Mouse (Mus musculus) kidney, postnatal 25 days (tissue): Measurements from ENCODE around the gene Best3.

Experiments
- DNase-seq, 2 experiments: peaks; one replicate each; pipeline ENCODE4 v3.0.0; 2021; ENCODE audit warnings: mixed read lengths in 2 of 2

Gene Best3

DNA sequence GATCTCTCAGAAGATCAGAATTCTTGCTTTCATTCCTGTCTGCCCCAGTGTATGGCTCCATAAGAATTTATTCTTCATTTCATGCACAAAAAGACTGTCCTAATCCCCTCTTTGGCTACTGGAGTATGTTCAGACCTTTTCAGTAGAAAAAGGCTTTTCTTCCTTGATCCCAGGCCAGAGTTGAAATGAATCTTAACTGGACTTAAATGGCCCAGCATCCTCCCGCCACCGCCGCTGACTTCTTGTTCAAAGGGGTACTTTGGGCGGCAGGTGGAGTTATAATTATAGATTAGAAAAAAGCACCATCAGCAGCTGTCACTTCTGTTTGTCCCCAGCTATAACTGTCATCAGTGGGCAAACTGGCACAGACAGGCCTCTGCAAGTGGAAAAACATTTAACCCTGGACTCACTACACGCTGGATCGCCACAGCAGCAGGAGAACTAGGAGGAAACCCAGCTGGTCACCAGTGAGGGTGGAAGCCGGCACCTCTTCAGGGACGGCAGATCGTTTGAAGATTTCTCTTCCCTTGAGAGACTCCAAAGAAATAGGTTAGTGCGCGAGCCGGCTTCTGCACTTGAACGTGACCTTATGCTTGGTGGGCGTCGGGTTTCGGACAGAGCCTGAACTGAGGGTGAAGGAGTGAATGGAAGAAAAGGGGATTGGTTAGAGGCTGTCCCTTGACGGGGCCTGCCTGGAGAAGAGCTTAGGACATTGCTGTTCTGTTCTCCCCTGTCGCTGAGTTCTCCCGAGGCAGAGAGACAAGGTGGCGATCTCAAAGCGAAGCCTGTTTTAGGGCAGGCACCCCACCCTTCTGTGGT lies at the start of gene Best3:
Gene Best3, plus strand, starts transcription at position 51 of the 819 bp plus-strand sequence.
- no peak for DNase-seq

DNA sequence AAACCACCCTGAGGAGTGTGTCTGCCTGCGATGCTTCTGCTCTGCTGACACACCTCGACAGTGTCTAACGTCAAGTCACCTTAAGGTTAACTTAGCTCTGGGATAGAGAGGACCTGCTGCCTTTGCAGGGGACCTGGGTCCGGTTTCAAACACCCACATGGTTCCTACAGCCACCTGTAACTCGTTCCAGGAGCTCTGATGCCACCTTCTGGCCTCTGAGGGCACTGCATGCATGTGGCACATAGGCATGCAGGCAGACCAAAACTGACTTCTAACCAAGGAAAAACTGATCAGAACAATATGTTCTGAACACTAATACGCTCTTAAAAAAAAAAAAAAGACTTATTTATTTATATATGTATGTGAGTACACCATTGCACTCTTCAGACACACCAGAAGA lies 43.1 kb upstream of the Best3 start:
- DNase-seq: peak in 1 of 2 experiments; percentile 51

- DNase-seq: peak in 1 of 2 experiments; percentile 24
Measured at GRCm38 (mm10) chr10:116944144-116944543, 42.0 kb upstream of the Best3 start.

DNA sequence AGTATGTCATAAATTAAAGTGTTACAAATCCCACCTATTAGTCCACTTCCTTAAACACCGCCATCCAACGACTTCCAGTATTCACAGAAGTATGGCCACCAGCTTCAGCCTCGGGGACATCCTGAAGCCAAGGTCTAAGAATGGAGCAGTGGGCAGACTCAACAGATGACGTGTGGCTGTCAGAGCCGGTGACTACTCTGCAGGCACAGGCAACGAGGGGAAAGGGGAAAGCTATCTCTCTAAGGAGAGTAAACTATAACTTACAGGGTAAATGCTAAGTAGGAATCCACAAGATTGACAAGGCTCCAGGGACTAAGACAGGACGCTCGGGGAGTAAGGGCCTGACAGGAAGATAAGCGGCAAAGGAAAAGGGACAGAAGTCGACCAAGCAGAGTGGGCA lies 41.2 kb upstream of the Best3 start:
- DNase-seq: no peak

- peak; percentile 53 to 57 for DNase-seq
Measured at GRCm38 (mm10) chr10:116948414-116948813, 37.7 kb upstream of the Best3 start.

DNA sequence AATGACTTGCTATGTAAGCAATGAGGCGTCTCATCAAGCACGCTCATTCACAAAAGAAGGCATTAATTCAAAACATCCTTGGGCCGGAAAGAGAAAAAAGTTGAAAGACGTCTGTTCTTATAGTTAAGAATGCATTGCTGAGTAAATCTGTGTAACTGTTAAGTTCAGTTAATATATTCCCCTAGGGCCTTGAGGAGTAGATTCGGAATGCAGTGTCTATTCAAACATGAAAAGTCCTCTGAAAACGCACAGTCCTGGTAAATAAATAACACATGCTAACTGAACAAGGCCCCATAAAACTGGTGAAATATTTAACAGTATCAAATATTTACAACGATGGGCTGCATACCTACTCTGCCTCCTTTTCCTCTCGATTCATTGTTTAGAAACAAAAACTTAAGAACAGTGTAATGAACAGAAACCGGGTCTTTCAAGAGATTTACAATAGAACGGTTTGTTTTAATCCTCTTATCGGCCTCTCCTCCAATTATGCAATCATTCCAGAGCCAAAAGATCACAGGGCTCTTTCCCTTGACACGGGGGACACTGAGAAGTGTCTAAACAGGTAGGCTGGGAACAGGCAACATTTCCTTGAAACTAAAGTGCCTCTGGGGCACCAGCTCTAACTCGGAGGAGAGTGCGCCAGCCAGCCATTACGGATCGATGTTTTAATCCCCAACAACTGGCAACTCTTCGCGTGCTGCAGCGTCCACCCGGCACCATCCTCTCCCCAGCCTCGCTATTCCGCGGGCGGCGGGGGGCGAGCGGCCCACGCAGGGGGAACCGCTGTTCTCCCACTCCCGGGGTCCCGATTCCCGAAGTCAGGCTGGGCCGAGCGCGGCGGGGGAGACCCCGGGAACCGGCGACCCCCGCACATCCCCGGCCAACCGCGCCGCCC lies 36.8 kb upstream of the Best3 start:
- DNase-seq: peak in 1 of 2 experiments; percentile 24

GRCm38 (mm10) chr10:116950009-116950769 lies 35.9 kb upstream of the Best3 start, which contains the start of gene Rab3ip:
Rab3ip (minus strand) TSS chr10:116950769.
- DNase-seq: peak; percentile 92 to 94

DNA sequence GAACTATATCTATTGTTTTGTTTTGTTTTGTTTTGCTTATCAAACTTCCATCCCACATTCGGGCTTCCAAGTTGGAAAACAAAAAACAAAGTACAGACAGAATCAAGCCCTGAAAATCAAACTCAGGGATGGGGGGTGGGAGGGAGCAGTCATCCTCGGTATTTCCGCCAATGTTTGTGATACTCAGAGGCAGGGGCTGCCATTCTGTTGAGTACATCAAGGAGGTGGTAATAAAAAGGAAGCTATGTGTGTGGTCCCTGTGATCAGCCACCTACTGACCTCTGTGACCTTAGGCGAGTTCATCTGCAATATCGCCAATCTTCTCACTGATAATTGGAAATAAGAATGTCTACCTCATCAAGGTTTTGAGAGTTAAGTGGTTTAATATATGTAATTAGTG lies 35.2 kb upstream of the Best3 start:
- no peak for DNase-seq

DNA sequence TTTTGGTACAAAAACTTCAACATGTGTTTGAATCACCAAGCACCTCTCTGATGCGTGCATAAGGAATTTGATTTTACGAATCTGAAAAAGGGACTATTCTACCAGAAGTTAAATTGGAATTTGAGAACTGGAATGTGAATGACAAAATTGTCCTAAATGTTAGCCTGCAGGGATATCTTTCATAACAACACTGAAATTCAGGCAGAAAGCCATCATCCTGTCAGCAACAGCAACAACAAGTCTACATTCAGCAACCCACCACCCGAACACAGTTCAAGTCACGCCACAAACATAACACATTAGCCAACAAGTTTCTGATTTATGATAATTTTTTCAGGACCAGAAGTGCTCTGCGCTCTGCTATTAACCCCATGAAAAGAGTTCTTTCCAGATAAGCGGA lies 30.9 kb upstream of the Best3 start:
- DNase-seq: no peak

- DNase-seq: no peak
Measured at GRCm38 (mm10) chr10:116956483-116957158, 29.5 kb upstream of the Best3 start.

- DNase-seq: no peak
Measured at GRCm38 (mm10) chr10:116957867-116958551, 28.1 kb upstream of the Best3 start.

GRCm38 (mm10) chr10:116962152-116962551 lies 24.0 kb upstream of the Best3 start:
- peak in 1 of 2 experiments; percentile 70 for DNase-seq

DNA sequence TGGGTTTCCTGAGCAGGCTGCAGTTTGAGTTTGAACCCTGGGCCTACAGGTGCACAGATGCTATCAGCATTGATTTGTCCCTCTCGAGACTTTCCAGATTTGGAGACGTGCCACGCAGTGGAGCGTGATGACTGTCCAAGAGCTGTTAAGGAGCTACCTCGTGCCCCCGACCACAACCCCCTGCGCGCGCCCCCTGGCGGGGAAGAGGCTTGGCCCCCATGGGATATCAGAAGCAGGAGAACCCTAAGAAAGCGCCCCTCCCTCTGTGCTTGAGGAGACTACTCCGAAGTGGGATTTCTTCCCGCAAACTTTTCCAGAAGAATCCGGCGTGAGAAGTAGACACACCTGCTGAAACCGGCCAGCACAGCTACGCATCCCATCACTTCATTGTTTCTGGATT lies 23.3 kb upstream of the Best3 start:
- DNase-seq: peak in 1 of 2 experiments; percentile 57

GRCm38 (mm10) chr10:116964084-116964483 lies 22.0 kb upstream of the Best3 start:
- peak in 1 of 2 experiments; percentile 63 for DNase-seq

DNA sequence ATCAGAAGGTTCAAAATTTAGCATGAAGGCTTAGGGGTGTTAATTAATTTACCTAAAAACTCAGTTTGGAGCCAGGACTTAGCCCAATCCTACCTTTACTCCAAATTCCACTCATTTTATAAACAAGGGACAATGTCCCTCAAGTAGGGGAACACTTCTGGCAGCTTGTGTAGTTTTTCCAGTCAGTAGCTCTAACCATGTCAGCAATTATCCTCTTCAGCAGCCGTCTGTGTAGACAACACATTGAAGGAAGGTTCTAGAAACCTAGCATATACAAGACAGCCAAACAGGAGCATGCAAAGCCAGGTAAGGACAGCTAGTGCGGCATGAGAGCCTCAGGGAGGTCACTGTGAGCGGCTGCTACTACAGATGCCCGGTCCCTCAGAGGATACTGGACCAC lies 21.5 kb upstream of the Best3 start:
- DNase-seq: peak in 1 of 2 experiments; percentile 46

DNA sequence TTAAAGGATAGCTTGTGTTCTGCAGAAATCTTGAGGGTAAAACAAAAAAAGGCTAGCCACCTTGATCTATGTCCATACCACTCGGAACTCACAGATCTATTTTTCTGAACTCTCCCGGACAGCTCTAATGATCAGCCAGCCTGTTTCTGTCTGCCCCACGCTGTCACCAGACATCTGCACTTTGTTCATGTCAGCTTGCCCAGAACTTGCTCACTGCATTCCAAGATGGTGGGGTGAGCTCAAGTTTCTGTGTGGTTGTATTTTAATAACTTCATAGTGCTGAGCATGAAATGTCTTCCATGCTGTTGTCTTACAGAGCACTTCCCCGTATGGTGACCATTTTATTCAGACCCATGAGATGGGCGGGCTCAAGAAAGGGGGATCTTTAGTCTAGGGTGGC lies 20.8 kb upstream of the Best3 start:
- DNase-seq: peak; percentile 40 to 63

GRCm38 (mm10) chr10:116966065-116966464 lies 20.0 kb upstream of the Best3 start:
- DNase-seq: peak; percentile 81 to 93

DNA sequence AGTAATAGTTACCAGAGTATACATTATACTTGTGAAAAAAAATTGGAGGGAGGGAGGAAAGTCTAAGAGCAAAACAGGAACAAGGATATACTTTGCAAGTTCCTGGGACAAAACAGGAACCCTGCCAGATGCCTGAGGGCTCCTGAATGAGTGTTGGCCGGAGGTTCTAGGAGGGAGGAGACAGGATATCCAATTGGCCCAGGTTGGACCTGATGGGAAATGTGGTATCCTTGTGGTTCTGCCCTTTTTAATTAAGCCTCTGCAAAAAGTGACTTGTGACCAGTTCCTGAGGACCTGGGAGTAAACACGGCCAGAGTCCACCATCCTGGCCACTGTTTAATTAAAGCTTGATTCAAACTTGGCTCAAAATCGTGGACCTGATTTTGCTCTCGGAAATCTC lies 17.4 kb upstream of the Best3 start:
- peak; percentile 85 to 90 for DNase-seq

- DNase-seq: no peak
Measured at GRCm38 (mm10) chr10:116972509-116972908, 13.6 kb upstream of the Best3 start, which contains the start of gene Gm10271. Gm10271 (minus strand) TSS chr10:116972609.

- DNase-seq: no peak
Measured at GRCm38 (mm10) chr10:116977455-116977854, 8.7 kb upstream of the Best3 start.

GRCm38 (mm10) chr10:116977858-116978257 lies 8.3 kb upstream of the Best3 start:
- peak; percentile 44 to 57 for DNase-seq
